Mouse (Mus musculus): ENCODE results near the gene Gucd1. TPM values are rescaled to one million over a fixed set of nuclear protein-coding genes. Genes with fewer than 3 reads are reported as not detected.
"Not testable (repeated sequence)": the region's sequence is repeated elsewhere in the genome, so short reads cannot be mapped to it uniquely, and the experiment has no call there.

The Gucd1 gene
- polyA plus RNA-seq, 1 experiment from 2014 or later, result 24.0 TPM

GRCm38 (mm10) chr10:75355341-75355740 lies 162.4 kb downstream of the Gucd1 start:
- Histone ChIP-seq H3K9me3 (no peaks in the 10 kb centered on the region), H3K4me2 (no peak overlapping the region), H3K4me3 (replicated peaks) (no peak overlapping the region), H3K9ac (replicated peaks) (no peak overlapping the region), H3K27ac (no peak overlapping the region), H3K4me1 (replicated peaks) (no peaks in the 10 kb centered on the region), H3K36me3 (no peaks in the 10 kb centered on the region), H3K27me3 (no peaks in the 10 kb centered on the region)
- no peak for ATAC-seq (ENCODE audit: insufficient number of reproducible peaks, insufficient read depth, low FRiP score, low TSS enrichment, low read depth)
- WGBS, result 59% methylated on average over 4 of the region's 4 CpGs

GRCm38 (mm10) chr10:75353838-75354241 lies 163.9 kb downstream of the Gucd1 start:
- H3K27ac ChIP-seq; H3K4me3 ChIP-seq (replicated peaks); H3K4me1 ChIP-seq (replicated peaks); H3K9ac ChIP-seq (replicated peaks); H3K27me3 ChIP-seq; H3K9me3 ChIP-seq; ATAC-seq (ENCODE audit: insufficient number of reproducible peaks, insufficient read depth, low FRiP score, low TSS enrichment, low read depth); H3K4me2 ChIP-seq; H3K36me3 ChIP-seq: not testable (repeated sequence)
- 77% methylated on average over 9 of the region's 9 CpGs for WGBS

GRCm38 (mm10) chr10:75352541-75352940 lies 165.2 kb downstream of the Gucd1 start:
- no peak for ATAC-seq (ENCODE audit: insufficient number of reproducible peaks, insufficient read depth, low FRiP score, low TSS enrichment, low read depth)
- 95% methylated on average over 12 of the region's 12 CpGs for WGBS
- Histone ChIP-seq H3K36me3 (no peaks in the 10 kb centered on the region), H3K27me3 (no peaks in the 10 kb centered on the region), H3K27ac (no peak overlapping the region), H3K4me1 (replicated peaks) (no peaks in the 10 kb centered on the region), H3K4me3 (replicated peaks) (no peak overlapping the region), H3K4me2 (no peak overlapping the region), H3K9me3 (no peaks in the 10 kb centered on the region), H3K9ac (replicated peaks) (no peak overlapping the region)

GRCm38 (mm10) chr10:75350564-75350963 lies 167.2 kb downstream of the Gucd1 start:
- H3K27me3 ChIP-seq, result no peaks in the 10 kb centered on the region
- H3K27ac ChIP-seq, result no peak overlapping the region
- peaks cover 5% of the 10 kb centered on the region; the same call in 1 of the 2 replicates for H3K9me3 ChIP-seq
- no peaks in the 10 kb centered on the region for H3K36me3 ChIP-seq
- H3K4me2 ChIP-seq, result no peak overlapping the region
- H3K4me3 ChIP-seq (replicated peaks), result no peak overlapping the region
- 84% methylated on average over 5 of the region's 5 CpGs for WGBS
- H3K4me1 ChIP-seq (replicated peaks), result no peaks in the 10 kb centered on the region
- ATAC-seq (ENCODE audit: insufficient number of reproducible peaks, insufficient read depth, low FRiP score, low TSS enrichment, low read depth), result no peak
- no peak overlapping the region for H3K9ac ChIP-seq (replicated peaks)

GRCm38 (mm10) chr10:75345265-75345664 lies 172.5 kb downstream of the Gucd1 start:
- Histone ChIP-seq H3K27me3 (no peaks in the 10 kb centered on the region), H3K9me3 (peaks cover 5% of the 10 kb centered on the region; the same call in 1 of the 2 replicates), H3K4me2 (no peak overlapping the region), H3K36me3 (no peaks in the 10 kb centered on the region), H3K4me1 (replicated peaks) (no peaks in the 10 kb centered on the region), H3K27ac (no peak overlapping the region), H3K4me3 (replicated peaks) (no peak overlapping the region), H3K9ac (replicated peaks) (no peak overlapping the region)
- no peak for ATAC-seq (ENCODE audit: insufficient number of reproducible peaks, insufficient read depth, low FRiP score, low TSS enrichment, low read depth)
- WGBS, result 79% methylated on average over 2 of the region's 2 CpGs

- H3K4me3 ChIP-seq (replicated peaks); H3K4me2 ChIP-seq; ATAC-seq (ENCODE audit: insufficient number of reproducible peaks, insufficient read depth, low FRiP score, low TSS enrichment, low read depth); H3K27me3 ChIP-seq; H3K9me3 ChIP-seq; H3K36me3 ChIP-seq; H3K27ac ChIP-seq; H3K4me1 ChIP-seq (replicated peaks); H3K9ac ChIP-seq (replicated peaks): not testable (repeated sequence)
- WGBS, result 35% methylated on average over 1 of the region's 1 CpGs
These were observed 173.2 kb downstream of the Gucd1 start for GRCm38 (mm10) chr10:75344563-75344962.

GRCm38 (mm10) chr10:75341936-75342335 lies 175.8 kb downstream of the Gucd1 start:
- WGBS, result 33% methylated on average over 8 of the region's 8 CpGs
- H3K4me1 ChIP-seq (replicated peaks), result no peaks in the 10 kb centered on the region
- no peak overlapping the region for H3K4me2 ChIP-seq
- no peaks in the 10 kb centered on the region for H3K36me3 ChIP-seq
- no peak overlapping the region for H3K4me3 ChIP-seq (replicated peaks)
- peaks cover 5% of the 10 kb centered on the region; the same call in 1 of the 2 replicates for H3K9me3 ChIP-seq
- H3K9ac ChIP-seq (replicated peaks), result no peak overlapping the region
- ATAC-seq (ENCODE audit: insufficient number of reproducible peaks, insufficient read depth, low FRiP score, low TSS enrichment, low read depth), result no peak
- H3K27me3 ChIP-seq, result no peaks in the 10 kb centered on the region
- H3K27ac ChIP-seq, result no peak overlapping the region

- 84% methylated on average over 7 of the region's 7 CpGs for WGBS
- ATAC-seq (ENCODE audit: insufficient number of reproducible peaks, insufficient read depth, low FRiP score, low TSS enrichment, low read depth), result no peak
- no peak overlapping the region for H3K27ac ChIP-seq
- no peaks in the 10 kb centered on the region for H3K9me3 ChIP-seq
- no peak overlapping the region for H3K4me3 ChIP-seq (replicated peaks)
- no peaks in the 10 kb centered on the region for H3K36me3 ChIP-seq
- no peaks in the 10 kb centered on the region for H3K27me3 ChIP-seq
- no peaks in the 10 kb centered on the region for H3K4me1 ChIP-seq (replicated peaks)
- H3K4me2 ChIP-seq, result no peak overlapping the region
- no peak overlapping the region for H3K9ac ChIP-seq (replicated peaks)
These were observed 178.4 kb downstream of the Gucd1 start for GRCm38 (mm10) chr10:75339377-75339776.

- H3K27ac ChIP-seq, result no peak overlapping the region
- no peaks in the 10 kb centered on the region for H3K4me1 ChIP-seq (replicated peaks)
- no peaks in the 10 kb centered on the region for H3K9me3 ChIP-seq
- H3K36me3 ChIP-seq, result no peaks in the 10 kb centered on the region
- no peak overlapping the region for H3K4me2 ChIP-seq
- H3K4me3 ChIP-seq (replicated peaks), result no peak overlapping the region
- H3K9ac ChIP-seq (replicated peaks), result no peak overlapping the region
- H3K27me3 ChIP-seq, result no peaks in the 10 kb centered on the region
- WGBS, result 79% methylated on average over 5 of the region's 5 CpGs
- ATAC-seq (ENCODE audit: insufficient number of reproducible peaks, insufficient read depth, low FRiP score, low TSS enrichment, low read depth), result no peak
These were observed 178.9 kb downstream of the Gucd1 start for GRCm38 (mm10) chr10:75338852-75339251.

GRCm38 (mm10) chr10:75337231-75337630 lies 180.5 kb downstream of the Gucd1 start:
- Histone ChIP-seq H3K36me3 (no peaks in the 10 kb centered on the region), H3K9ac (replicated peaks) (no peak overlapping the region), H3K4me3 (replicated peaks) (no peak overlapping the region), H3K27ac (no peak overlapping the region), H3K9me3 (no peaks in the 10 kb centered on the region), H3K27me3 (no peaks in the 10 kb centered on the region), H3K4me1 (replicated peaks) (no peaks in the 10 kb centered on the region), H3K4me2 (no peak overlapping the region)
- 74% methylated on average over 10 of the region's 10 CpGs for WGBS
- no peak for ATAC-seq (ENCODE audit: insufficient number of reproducible peaks, insufficient read depth, low FRiP score, low TSS enrichment, low read depth)

- no peak overlapping the region for H3K4me2 ChIP-seq
- WGBS, result 87% methylated on average over 6 of the region's 6 CpGs
- no peaks in the 10 kb centered on the region for H3K4me1 ChIP-seq (replicated peaks)
- H3K9ac ChIP-seq (replicated peaks), result no peak overlapping the region
- no peak overlapping the region for H3K27ac ChIP-seq
- H3K36me3 ChIP-seq, result no peaks in the 10 kb centered on the region
- H3K27me3 ChIP-seq, result no peaks in the 10 kb centered on the region
- H3K4me3 ChIP-seq (replicated peaks), result no peak overlapping the region
- no peak for ATAC-seq (ENCODE audit: insufficient number of reproducible peaks, insufficient read depth, low FRiP score, low TSS enrichment, low read depth)
- H3K9me3 ChIP-seq, result no peaks in the 10 kb centered on the region
These were observed 182.7 kb downstream of the Gucd1 start for GRCm38 (mm10) chr10:75335075-75335474.

- H3K9ac ChIP-seq (replicated peaks), result no peak overlapping the region
- no peak overlapping the region for H3K4me2 ChIP-seq
- no peaks in the 10 kb centered on the region for H3K27me3 ChIP-seq
- H3K27ac ChIP-seq, result no peak overlapping the region
- no peaks in the 10 kb centered on the region for H3K9me3 ChIP-seq
- ATAC-seq (ENCODE audit: insufficient number of reproducible peaks, insufficient read depth, low FRiP score, low TSS enrichment, low read depth), result no peak
- H3K4me3 ChIP-seq (replicated peaks), result no peak overlapping the region
- H3K36me3 ChIP-seq, result no peaks in the 10 kb centered on the region
- 75% methylated on average over 7 of the region's 7 CpGs for WGBS
- H3K4me1 ChIP-seq (replicated peaks), result no peaks in the 10 kb centered on the region
These were observed 183.6 kb downstream of the Gucd1 start for GRCm38 (mm10) chr10:75334175-75334574.

Data from limb, embryonic 12.5 days (tissue).